Mouse (Mus musculus) forebrain, postnatal 0 days (tissue): ENCODE data around the gene Gmnn. TPM values are rescaled to one million over a fixed set of nuclear protein-coding genes. Genes with fewer than 3 reads are reported as not detected.

ENCODE experiments used
- ATAC-seq: fragments of 200-750 bp; cut with Nextera tagmentation; 2 replicates; pipeline ENCODE4 v1.8.0; 2017; ENCODE audit warnings: mild to moderate bottlenecking, moderate library complexity
- DNase-seq: peaks from one replicate; pipeline ENCODE4 v3.0.0-alpha.2; 2015
- H3K27ac ChIP-seq: fragments of 300-500 bp; sonication (generic); 2 replicates; pipeline ENCODE4 v1.5.1; 2014; ENCODE audit warnings: low read depth, mild to moderate bottlenecking, antibody characterized with exemption, low read length, moderate library complexity, mixed read lengths
- H3K27me3 ChIP-seq: fragments of 300-500 bp; sonication (generic); 2 replicates; pipeline ENCODE4 v1.6.1; 2014; ENCODE audit warnings: mild to moderate bottlenecking, low read length, mixed read lengths; ENCODE audit not compliant: insufficient read depth
- H3K36me3 ChIP-seq: fragments of 300-500 bp; sonication (generic); 2 replicates; pipeline ENCODE4 v1.6.1; 2014; ENCODE audit warnings: mild to moderate bottlenecking, moderate library complexity; ENCODE audit not compliant: insufficient read depth
- H3K4me1 ChIP-seq: fragments of 300-500 bp; sonication (generic); 2 replicates; pipeline ENCODE4 v1.6.1; 2014; ENCODE audit warnings: antibody characterized with exemption; ENCODE audit not compliant: insufficient read depth
- H3K4me2 ChIP-seq: fragments of 300-500 bp; sonication (generic); 2 replicates; pipeline ENCODE4 v1.6.1; 2014; ENCODE audit warnings: low read depth, mild to moderate bottlenecking, moderate library complexity
- H3K4me3 ChIP-seq: fragments of 300-500 bp; sonication (generic); 2 replicates; pipeline ENCODE4 v1.5.1; 2014; ENCODE audit warnings: low read depth, low read length, mixed read lengths
- H3K9ac ChIP-seq: fragments of 300-500 bp; sonication (generic); 2 replicates; pipeline ENCODE4 v1.6.1; 2014; ENCODE audit warnings: mild to moderate bottlenecking
- H3K9me3 ChIP-seq: fragments of 300-500 bp; sonication (generic); 2 replicates; pipeline ENCODE4 v1.6.1; 2016; ENCODE audit warnings: low read length
- CTCF ChIP-seq: sonication (generic); IDR thresholded peaks from 2 replicates; pipeline ENCODE4 v1.5.1; 2016; ENCODE audit warnings: antibody characterized with exemption, control low read depth, low read depth
- WGBS: fragments of 180-500 bp; shearing (Covaris S2); extraction: QIAGEN DNeasy Blood & Tissue Kit; methylation state at CpG from one replicate; pipeline ENCODE4 v1.1.7; 2014; 5-methylcytosine and 5-hydroxymethylcytosine counted together
- polyA plus RNA-seq: library from polyadenylated mRNA; unstranded; fragments of >200 nt; fragmentation: Nextera tagmentation; extraction: Ambion mirVana; gene quantifications from 2 replicates; pipeline ENCODE4 v1.2.1, GENCODE M21; 2015
- total RNA-seq: library from RNA; depleted of rRNA; stranded (reverse); fragments of >200 nt; gene quantifications from 2 replicates; pipeline ENCODE4 v1.2.3, GENCODE M21; 2014

The Gmnn gene
- total and polyA plus RNA-seq, 2 experiments from 2014 or later, result 5.5 to 12.9 TPM

DNA sequence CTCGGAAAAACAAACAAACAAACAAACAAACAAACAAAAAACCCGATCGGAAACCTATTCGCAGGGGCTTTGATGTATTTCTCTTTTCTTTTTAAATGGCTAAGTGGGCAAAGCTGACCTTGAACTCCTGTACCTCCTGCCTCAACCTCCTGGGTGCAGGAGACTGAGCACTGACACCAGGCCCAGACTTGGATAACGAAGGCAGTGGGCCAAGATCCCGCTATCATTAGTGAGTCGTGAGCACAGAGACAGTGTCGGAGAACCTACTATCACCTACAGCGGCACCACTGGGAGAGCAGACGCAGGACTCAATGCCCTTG, 680 bp downstream of the Gmnn start:
- ATAC-seq (no peak), DNase-seq (no peak)
- H3K27me3 ChIP-seq, result no peaks in the 10 kb centered on the region
- no peaks in the 10 kb centered on the region for H3K9me3 ChIP-seq
- H3K4me2 ChIP-seq, result peak overlapping the region; percentile 51
- 0 out of 2 replicates have a peak, but pooled peaks have one; percentile 3 for TF ChIP-seq CTCF
- no peaks in the 10 kb centered on the region; the same call in 1 of the 2 replicates for H3K4me1 ChIP-seq
- peak overlapping the region; percentile 18 for H3K9ac ChIP-seq
- H3K36me3 ChIP-seq, result no peaks in the 10 kb centered on the region
- peak overlapping the region; percentile 60 for H3K4me3 ChIP-seq
- 10% methylated on average over 10 of the region's 10 CpGs for WGBS
- H3K27ac ChIP-seq, result no peak overlapping the region

DNA sequence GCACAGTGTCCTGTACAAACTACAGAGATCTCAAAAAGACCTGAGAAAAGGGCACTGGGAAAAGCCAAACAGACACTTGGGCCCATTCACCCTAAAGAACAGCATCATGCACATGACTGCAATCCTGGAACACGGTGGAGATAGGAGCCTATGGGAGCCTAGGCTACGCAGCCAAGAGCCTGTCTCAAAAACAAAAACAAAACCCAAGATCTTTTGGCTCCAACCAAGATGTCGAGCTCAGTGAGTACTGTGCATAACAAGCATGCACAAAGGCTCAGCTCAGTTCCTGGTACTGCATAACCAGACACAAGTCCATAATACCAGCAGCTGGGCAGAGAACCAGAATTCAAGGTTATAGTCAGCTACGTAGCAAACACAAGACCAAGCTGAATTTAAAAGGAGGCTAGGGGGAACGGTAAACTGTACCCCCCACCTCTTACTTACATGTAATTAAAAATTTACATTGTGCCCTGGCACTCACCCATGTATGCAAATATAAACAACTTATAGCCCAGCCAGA, 1.3 kb downstream of the Gmnn start:
- Histone ChIP-seq H3K9ac (no peak overlapping the region), H3K9me3 (no peaks in the 10 kb centered on the region), H3K4me3 (no peak overlapping the region), H3K4me2 (peak overlapping the region; percentile 51; the same call in 1 of the 2 replicates), H3K27ac (no peak overlapping the region), H3K36me3 (no peaks in the 10 kb centered on the region), H3K4me1 (no peaks in the 10 kb centered on the region; the same call in 1 of the 2 replicates), H3K27me3 (no peaks in the 10 kb centered on the region)
- ATAC-seq, result no peak
- DNase-seq, result no peak
- 37% methylated on average over 5 of the region's 5 CpGs for WGBS
- TF ChIP-seq CTCF, result no peak

DNA sequence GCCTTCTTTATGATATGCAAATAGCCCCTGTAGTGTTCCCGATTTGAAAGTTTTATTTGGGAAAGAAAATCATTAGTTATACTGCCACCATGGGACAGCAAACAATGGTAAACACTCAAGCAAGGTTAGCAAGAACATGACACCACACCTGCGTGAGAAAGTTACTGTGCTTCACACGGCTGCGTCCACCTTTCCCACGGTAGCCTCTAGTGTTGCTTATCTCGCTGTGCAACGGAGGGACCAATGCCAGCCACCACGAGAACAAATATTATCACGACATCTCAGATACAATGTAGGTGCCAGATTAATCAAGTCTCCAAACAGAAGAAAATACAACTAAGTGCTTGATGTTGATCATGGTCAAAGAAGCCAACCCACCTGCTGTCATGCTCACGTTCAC, 2.3 kb downstream of the Gmnn start:
- H3K4me3 ChIP-seq, result no peak overlapping the region
- no peak overlapping the region for H3K9ac ChIP-seq
- no peaks in the 10 kb centered on the region for H3K27me3 ChIP-seq
- no peaks in the 10 kb centered on the region for H3K9me3 ChIP-seq
- no peak for TF ChIP-seq CTCF
- DNase-seq, result no peak
- H3K27ac ChIP-seq, result no peak overlapping the region
- 89% methylated on average over 10 of the region's 10 CpGs for WGBS
- H3K36me3 ChIP-seq, result no peaks in the 10 kb centered on the region
- no peak overlapping the region for H3K4me2 ChIP-seq
- ATAC-seq, result no peak
- no peaks in the 10 kb centered on the region; the same call in 1 of the 2 replicates for H3K4me1 ChIP-seq

DNA sequence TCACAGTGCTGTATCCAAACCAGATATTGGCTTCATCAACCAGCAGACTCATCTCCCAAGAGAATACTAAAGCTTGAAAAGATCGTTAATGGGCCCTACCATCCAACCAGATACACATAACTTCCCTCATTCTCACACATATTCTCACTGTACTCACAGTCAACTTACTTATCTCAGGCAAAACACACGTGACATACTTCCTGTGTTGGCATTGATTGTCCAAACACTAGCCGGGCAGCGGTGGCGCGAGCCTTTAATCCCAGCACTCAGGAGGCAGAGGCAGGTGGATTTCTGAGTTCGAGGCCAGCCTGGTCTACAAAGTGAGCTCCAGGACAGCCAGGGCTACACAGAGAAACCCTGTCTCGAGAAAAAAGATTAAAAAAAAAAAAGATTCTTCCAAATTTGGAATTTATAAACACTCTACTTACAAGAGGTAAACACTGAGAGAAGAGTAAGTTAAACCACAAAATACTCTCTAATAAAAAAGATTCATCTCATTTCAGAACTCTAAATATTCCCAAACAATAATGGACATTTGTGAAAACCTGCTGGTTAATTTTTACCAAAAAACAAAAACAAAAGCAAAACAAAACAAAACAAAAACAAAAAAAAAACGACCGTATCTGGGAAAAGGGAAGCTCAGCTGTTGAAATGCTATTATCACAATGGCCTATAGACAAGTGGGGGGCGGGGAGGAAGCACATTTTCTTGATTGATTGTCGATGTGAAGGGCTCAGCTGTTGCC, 3.7 kb downstream of the Gmnn start:
- ATAC-seq (no peak), DNase-seq (no peak)
- H3K27ac ChIP-seq, result no peak overlapping the region
- no peaks in the 10 kb centered on the region for H3K36me3 ChIP-seq
- TF ChIP-seq CTCF, result no peak
- H3K4me1 ChIP-seq, result no peaks in the 10 kb centered on the region; the same call in 1 of the 2 replicates
- H3K4me2 ChIP-seq, result no peak overlapping the region
- H3K9me3 ChIP-seq, result no peaks in the 10 kb centered on the region
- no peaks in the 10 kb centered on the region for H3K27me3 ChIP-seq
- no peak overlapping the region for H3K9ac ChIP-seq
- 91% methylated on average over 12 of the region's 12 CpGs for WGBS
- H3K4me3 ChIP-seq, result no peak overlapping the region

DNA sequence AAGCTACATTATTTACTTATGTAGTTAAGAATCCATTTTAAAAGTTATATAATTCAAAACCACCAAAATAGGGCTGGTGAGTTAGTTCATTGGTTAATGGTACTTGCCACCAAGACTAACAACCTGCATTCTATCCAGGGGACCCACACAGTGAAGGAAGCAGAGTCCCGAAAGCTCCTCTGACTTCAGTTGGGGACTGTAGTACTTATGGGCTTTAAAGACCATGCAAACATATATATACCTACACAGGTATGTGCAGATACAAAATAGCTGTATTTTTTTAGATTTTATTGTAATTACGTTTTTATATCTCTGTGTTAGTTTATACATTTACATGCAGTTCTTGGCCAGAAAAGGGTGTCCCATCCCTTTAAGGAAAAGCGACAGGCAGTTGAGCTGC, 5.0 kb downstream of the Gmnn start:
- TF ChIP-seq CTCF, result no peak
- DNase-seq (no peak), ATAC-seq (no peak)

DNA sequence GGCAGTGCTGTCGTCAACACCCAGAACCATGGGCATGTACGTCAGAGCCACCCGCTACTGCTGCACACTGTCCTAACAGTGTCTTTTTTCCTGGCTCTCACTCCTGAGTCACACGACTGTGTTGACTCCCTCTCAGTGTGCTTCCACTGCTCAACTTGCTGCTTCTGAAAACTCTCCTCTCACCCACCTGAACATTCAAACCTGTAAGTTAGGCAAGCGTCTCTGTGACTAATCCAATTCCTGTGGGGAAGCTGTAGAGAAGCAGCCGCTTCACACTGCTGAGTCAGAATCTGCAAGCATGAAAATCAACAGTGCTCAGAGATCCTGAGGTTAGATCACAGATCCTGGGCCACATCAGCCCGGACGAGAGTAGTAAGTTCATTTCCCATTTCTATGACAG, 10.3 kb downstream of the Gmnn start:
- no peak overlapping the region for H3K27ac ChIP-seq
- H3K9me3 ChIP-seq, result no peaks in the 10 kb centered on the region
- no peak overlapping the region for H3K4me3 ChIP-seq
- DNase-seq (no peak), ATAC-seq (no peak)
- TF ChIP-seq CTCF, result no peak
- WGBS, result 90% methylated on average over 8 of the region's 8 CpGs
- no peak overlapping the region for H3K4me2 ChIP-seq
- H3K4me1 ChIP-seq, result no peaks in the 10 kb centered on the region
- no peak overlapping the region for H3K9ac ChIP-seq
- no peaks in the 10 kb centered on the region for H3K27me3 ChIP-seq
- H3K36me3 ChIP-seq, result no peaks in the 10 kb centered on the region

More for the DNA sequence above, 5.0 kb downstream of the Gmnn start:
- no peak overlapping the region for H3K27ac ChIP-seq
- no peaks in the 10 kb centered on the region for H3K27me3 ChIP-seq
- 99% methylated on average over 3 of the region's 3 CpGs for WGBS
- no peaks in the 10 kb centered on the region for H3K36me3 ChIP-seq
- H3K9me3 ChIP-seq, result no peaks in the 10 kb centered on the region
- H3K4me2 ChIP-seq, result no peak overlapping the region
- no peaks in the 10 kb centered on the region; the same call in 1 of the 2 replicates for H3K4me1 ChIP-seq
- H3K9ac ChIP-seq, result no peak overlapping the region
- no peak overlapping the region for H3K4me3 ChIP-seq

DNA sequence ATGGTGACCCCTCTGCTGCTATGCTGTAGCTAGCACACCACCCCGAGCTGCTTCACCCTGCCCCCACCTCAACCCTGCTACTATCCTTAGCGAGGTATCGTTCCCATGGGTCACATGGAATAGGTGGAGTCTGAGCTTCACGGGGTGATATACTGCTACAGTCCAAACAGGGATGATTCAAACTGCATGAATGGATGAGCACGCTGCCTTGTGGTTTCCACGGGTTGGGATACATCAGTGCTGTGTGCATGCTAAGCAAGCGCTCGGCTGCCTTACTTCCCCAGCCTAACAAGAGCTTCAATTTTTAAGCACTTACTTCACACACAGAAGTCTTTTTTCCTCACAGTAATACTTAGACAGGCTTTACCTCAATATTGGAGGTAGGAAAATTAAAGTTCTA, 10.9 kb downstream of the Gmnn start:
- Histone ChIP-seq H3K9me3 (no peaks in the 10 kb centered on the region), H3K4me1 (no peaks in the 10 kb centered on the region), H3K4me3 (no peak overlapping the region), H3K4me2 (no peak overlapping the region), H3K9ac (no peak overlapping the region), H3K27ac (no peak overlapping the region), H3K36me3 (no peaks in the 10 kb centered on the region), H3K27me3 (no peaks in the 10 kb centered on the region)
- TF ChIP-seq CTCF, result no peak
- no peak for ATAC-seq
- 90% methylated on average over 8 of the region's 8 CpGs for WGBS
- no peak for DNase-seq
